Mouse (Mus musculus): ENCODE measurements around the gene Sec1. TPM values are rescaled to one million over a fixed set of nuclear protein-coding genes. Genes with fewer than 3 reads are reported as not detected.
"Not testable (repeated sequence)": the region's sequence is repeated elsewhere in the genome, so short reads cannot be mapped to it uniquely, and the experiment has no call there.

Sec1 gene
- polyA plus RNA-seq, 1 experiment from 2014 or later, result 0.43 TPM

DNA sequence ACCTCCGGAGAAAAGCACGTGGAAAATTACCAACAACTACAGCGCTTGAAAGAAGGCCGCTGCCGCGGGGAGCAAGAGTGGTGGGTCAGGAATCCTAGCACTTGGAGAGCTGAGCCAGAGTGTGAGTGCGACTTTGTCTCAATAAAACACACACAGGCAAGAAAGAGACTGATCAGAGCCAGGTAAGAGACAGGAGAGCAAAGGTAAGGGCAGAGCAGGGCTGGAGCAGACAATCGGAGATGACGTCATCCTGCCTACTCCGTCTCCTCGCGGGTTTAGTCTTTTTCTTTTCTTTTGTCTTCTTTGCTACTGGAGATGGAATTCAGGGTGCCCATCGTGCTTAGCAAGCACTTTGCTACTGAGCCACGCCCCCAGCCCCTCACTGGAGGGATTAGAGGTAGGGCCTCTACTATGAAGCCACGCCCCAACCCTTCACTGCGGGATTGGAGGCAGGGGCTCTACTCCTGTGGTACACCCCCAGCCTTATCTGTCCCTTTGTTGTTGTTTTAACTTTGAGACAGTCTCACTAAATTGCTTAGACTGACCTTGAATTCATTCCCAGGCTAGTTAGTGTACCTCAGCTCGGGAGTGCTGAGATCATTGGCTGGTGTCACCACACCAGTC, 39.7 kb downstream of the Sec1 start:
- H3K4me2 ChIP-seq (ENCODE audit: low read length), result peak overlapping the region; percentile 29
- ATAC-seq, result peak; percentile 61
- no peaks in the 10 kb centered on the region for H3K36me3 ChIP-seq (ENCODE audit: control insufficient read depth, insufficient read depth, low read length)
- 26% methylated on average over 17 of the region's 17 CpGs for WGBS
- no peak overlapping the region for H3K27ac ChIP-seq (ENCODE audit: low read depth, low read length)
- H3K9me3 ChIP-seq (ENCODE audit: control insufficient read depth, low read length), result no peaks in the 10 kb centered on the region
- H3K4me3 ChIP-seq (ENCODE audit: low read length), result no peak overlapping the region
- H3K4me1 ChIP-seq (ENCODE audit: control insufficient read depth, insufficient read depth, low read depth, low read length), result no peaks in the 10 kb centered on the region
- H3K9ac ChIP-seq (ENCODE audit: low read depth, low read length), result no peak overlapping the region
- H3K27me3 ChIP-seq (replicated peaks; ENCODE audit: control insufficient read depth, insufficient read depth, low read length), result no peaks in the 10 kb centered on the region

DNA sequence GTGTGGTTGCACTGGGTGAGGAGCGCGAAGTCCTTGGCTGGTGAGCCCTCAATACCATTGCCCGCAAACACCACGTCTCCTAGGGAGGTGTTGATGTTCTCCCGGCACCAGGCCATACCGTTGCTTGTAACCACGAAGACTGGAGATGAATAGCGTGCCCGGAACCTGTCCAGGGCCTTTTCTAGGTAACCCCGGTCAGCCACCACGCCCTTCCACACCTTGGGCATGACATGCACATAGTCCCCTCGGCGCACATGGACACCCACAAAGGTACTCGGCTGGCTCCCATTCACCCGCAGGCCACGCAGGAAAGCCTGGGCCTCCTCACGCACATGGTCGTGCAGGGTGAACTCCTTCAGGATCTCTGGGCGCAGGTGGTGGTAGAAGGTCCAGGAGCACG, 43.7 kb downstream of the Sec1 start:
- not testable (repeated sequence) for H3K27ac ChIP-seq (ENCODE audit: low read depth, low read length); H3K36me3 ChIP-seq (ENCODE audit: control insufficient read depth, insufficient read depth, low read length); H3K4me1 ChIP-seq (ENCODE audit: control insufficient read depth, insufficient read depth, low read depth, low read length); H3K9me3 ChIP-seq (ENCODE audit: control insufficient read depth, low read length); H3K4me3 ChIP-seq (ENCODE audit: low read length); H3K27me3 ChIP-seq (replicated peaks; ENCODE audit: control insufficient read depth, insufficient read depth, low read length); ATAC-seq; H3K9ac ChIP-seq (ENCODE audit: low read depth, low read length); H3K4me2 ChIP-seq (ENCODE audit: low read length)
- WGBS, result 95% methylated on average over 18 of the region's 20 CpGs

DNA sequence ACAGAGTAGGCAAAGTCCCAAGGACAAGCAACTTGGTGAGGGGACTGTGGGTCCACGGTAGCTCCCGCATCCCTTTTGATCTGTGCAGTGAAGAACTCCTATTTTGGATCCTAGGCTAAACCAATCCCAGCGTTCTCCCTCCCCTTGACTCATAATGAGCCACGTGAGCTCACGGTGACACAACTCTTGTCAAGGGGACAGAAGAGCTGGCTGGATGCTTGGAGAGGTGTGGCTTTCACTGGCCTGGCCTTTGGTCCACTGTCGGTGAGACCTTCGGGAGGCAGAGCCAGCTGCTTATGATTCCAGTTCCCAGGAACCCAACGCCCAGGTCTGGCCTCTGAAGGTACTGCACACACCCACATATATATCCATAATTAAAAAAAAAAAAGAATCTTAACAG, 44.9 kb downstream of the Sec1 start:
- Histone ChIP-seq H3K4me1 (ENCODE audit: control insufficient read depth, insufficient read depth, low read depth, low read length) (no peaks in the 10 kb centered on the region; the same call in 1 of the 2 replicates), H3K9me3 (ENCODE audit: control insufficient read depth, low read length) (no peaks in the 10 kb centered on the region), H3K27me3 (replicated peaks; ENCODE audit: control insufficient read depth, insufficient read depth, low read length) (no peaks in the 10 kb centered on the region), H3K4me3 (ENCODE audit: low read length) (no peak overlapping the region), H3K4me2 (ENCODE audit: low read length) (no peak overlapping the region), H3K27ac (ENCODE audit: low read depth, low read length) (no peak overlapping the region), H3K36me3 (ENCODE audit: control insufficient read depth, insufficient read depth, low read length) (no peaks in the 10 kb centered on the region), H3K9ac (ENCODE audit: low read depth, low read length) (no peak overlapping the region)
- no peak for ATAC-seq
- 87% methylated on average over 8 of the region's 8 CpGs for WGBS

DNA sequence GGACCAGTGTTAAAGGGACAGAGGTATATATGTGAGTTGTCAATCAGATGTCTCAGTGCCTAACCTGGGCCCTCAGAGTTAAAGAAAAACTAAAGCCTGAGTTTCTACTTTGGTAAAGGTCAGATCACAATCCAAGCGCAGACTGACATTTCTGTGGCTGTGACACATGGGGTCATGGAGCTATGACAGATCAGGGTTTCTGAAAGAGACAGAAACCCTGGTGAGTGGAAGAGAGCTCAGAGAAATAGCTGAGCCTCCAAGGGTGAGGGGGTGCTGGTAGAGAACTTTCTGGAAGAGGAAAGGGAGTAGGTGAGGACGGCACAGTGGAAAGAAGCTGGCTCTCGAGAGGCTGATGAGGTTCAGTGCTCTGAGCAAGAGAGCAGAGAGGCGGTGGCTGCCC, 47.5 kb downstream of the Sec1 start:
- 81% methylated on average over 4 of the region's 4 CpGs for WGBS
- peaks cover 8% of the 10 kb centered on the region for H3K4me1 ChIP-seq (ENCODE audit: control insufficient read depth, insufficient read depth, low read depth, low read length)

DNA sequence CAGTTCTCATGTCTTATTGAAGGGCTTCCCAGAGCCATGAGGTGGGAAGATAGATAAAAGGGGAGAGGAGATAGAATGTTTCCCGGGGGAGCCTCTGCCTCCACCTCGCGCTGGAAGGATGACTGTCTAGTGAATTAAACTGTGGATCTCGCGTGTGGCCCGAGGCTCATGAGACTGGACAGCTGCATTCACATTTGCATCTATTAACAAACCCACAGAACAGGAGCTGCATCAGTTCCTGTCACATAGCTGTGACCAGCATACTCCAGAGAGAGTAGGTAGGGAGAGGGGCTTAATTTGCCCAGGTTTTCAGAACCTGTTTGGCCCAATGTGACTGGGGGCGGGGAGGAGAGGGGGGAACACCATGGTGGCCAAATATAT, 48.6 kb downstream of the Sec1 start:
- WGBS, result 60% methylated on average over 7 of the region's 7 CpGs
- no peak overlapping the region for H3K9ac ChIP-seq (ENCODE audit: low read depth, low read length)
- no peak for ATAC-seq
- no peak overlapping the region for H3K4me2 ChIP-seq (ENCODE audit: low read length)
- H3K27ac ChIP-seq (ENCODE audit: low read depth, low read length), result no peak overlapping the region
- H3K36me3 ChIP-seq (ENCODE audit: control insufficient read depth, insufficient read depth, low read length), result no peaks in the 10 kb centered on the region
- H3K9me3 ChIP-seq (ENCODE audit: control insufficient read depth, low read length), result no peaks in the 10 kb centered on the region
- H3K4me3 ChIP-seq (ENCODE audit: low read length), result no peak overlapping the region
- no peaks in the 10 kb centered on the region for H3K27me3 ChIP-seq (replicated peaks; ENCODE audit: control insufficient read depth, insufficient read depth, low read length)
- peaks cover 13% of the 10 kb centered on the region for H3K4me1 ChIP-seq (ENCODE audit: control insufficient read depth, insufficient read depth, low read depth, low read length)

More for the DNA sequence above, 47.5 kb downstream of the Sec1 start:
- H3K36me3 ChIP-seq (ENCODE audit: control insufficient read depth, insufficient read depth, low read length), result no peaks in the 10 kb centered on the region
- no peak overlapping the region for H3K4me3 ChIP-seq (ENCODE audit: low read length)
- H3K9ac ChIP-seq (ENCODE audit: low read depth, low read length), result no peak overlapping the region
- H3K27me3 ChIP-seq (replicated peaks; ENCODE audit: control insufficient read depth, insufficient read depth, low read length), result no peaks in the 10 kb centered on the region
- H3K27ac ChIP-seq (ENCODE audit: low read depth, low read length), result no peak overlapping the region
- H3K9me3 ChIP-seq (ENCODE audit: control insufficient read depth, low read length), result no peaks in the 10 kb centered on the region
- ATAC-seq, result no peak
- no peak overlapping the region for H3K4me2 ChIP-seq (ENCODE audit: low read length)

DNA sequence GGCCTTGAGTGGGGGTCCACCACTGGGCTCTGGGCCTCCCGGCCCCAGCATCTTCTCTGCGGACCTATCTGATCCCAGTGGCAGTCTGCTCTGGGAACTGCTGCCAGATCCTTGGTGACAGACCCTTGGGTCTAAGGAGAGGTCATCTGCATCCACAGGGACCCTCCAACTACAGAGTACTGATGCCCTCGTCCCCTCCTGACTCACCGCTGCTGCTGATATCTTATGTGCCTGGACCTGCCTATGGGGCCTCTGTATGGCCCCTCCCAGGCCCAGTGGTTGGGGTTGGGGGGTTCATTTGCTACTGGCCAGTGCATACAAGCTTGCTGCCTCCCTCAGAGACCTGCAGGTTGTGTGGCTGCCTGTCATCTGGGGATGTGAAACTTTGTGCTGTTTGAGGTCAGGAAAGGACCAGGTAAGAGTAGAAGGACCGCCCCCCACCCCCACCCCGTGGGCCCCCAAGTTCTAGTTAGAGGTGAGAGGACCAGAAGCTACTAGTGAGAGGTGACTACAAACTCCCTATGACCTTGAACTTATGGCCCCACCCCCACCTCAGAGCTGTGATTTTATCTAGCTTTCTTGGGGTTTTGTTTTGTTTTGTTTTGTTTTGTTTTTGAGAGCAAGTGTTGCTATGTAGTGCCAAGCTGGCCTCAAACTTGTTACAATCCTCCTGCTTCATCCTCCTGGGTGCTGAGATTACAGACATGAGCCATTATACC, 49.2 kb downstream of the Sec1 start:
- Histone ChIP-seq H3K27ac (ENCODE audit: low read depth, low read length) (peak overlapping the region; percentile 80), H3K9me3 (ENCODE audit: control insufficient read depth, low read length) (no peaks in the 10 kb centered on the region), H3K4me3 (ENCODE audit: low read length) (peak overlapping the region; percentile 37), H3K27me3 (replicated peaks; ENCODE audit: control insufficient read depth, insufficient read depth, low read length) (no peaks in the 10 kb centered on the region), H3K9ac (ENCODE audit: low read depth, low read length) (peak overlapping the region; percentile 1; the same call in 1 of the 2 replicates), H3K36me3 (ENCODE audit: control insufficient read depth, insufficient read depth, low read length) (no peaks in the 10 kb centered on the region), H3K4me2 (ENCODE audit: low read length) (peak overlapping the region; percentile 77), H3K4me1 (ENCODE audit: control insufficient read depth, insufficient read depth, low read depth, low read length) (peaks cover 13% of the 10 kb centered on the region)
- ATAC-seq, result no peak
- 68% methylated on average over 6 of the region's 6 CpGs for WGBS

DNA sequence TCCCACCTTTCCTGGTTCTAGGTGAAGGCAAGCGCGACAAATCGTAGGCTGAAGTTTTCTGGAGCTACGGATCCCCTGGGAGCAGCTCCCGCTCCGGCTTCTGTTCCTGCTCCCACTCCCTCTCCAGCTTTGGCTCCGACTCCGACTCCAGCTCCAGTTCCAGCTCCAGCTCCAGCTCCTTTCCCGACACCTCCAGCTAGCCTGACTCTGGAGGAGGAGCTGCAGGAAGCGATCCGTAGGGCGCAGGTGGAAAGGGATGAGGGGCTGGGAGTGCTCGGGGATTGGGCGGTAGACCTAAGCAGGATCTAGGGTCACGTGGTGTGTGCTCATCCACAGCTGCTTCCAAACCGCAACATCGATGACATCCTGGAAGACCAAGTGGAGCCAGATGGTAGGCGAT, 50.0 kb downstream of the Sec1 start:
- peak; percentile 6 for ATAC-seq
- Histone ChIP-seq H3K27ac (ENCODE audit: low read depth, low read length) (peak overlapping the region; percentile 80), H3K27me3 (replicated peaks; ENCODE audit: control insufficient read depth, insufficient read depth, low read length) (no peaks in the 10 kb centered on the region), H3K36me3 (ENCODE audit: control insufficient read depth, insufficient read depth, low read length) (no peaks in the 10 kb centered on the region), H3K4me3 (ENCODE audit: low read length) (peak overlapping the region; percentile 37), H3K4me2 (ENCODE audit: low read length) (peak overlapping the region; percentile 77), H3K4me1 (ENCODE audit: control insufficient read depth, insufficient read depth, low read depth, low read length) (peaks cover 13% of the 10 kb centered on the region), H3K9me3 (ENCODE audit: control insufficient read depth, low read length) (no peaks in the 10 kb centered on the region), H3K9ac (ENCODE audit: low read depth, low read length) (peak overlapping the region; percentile 49)
- 2% methylated on average over 18 of the region's 18 CpGs for WGBS

DNA sequence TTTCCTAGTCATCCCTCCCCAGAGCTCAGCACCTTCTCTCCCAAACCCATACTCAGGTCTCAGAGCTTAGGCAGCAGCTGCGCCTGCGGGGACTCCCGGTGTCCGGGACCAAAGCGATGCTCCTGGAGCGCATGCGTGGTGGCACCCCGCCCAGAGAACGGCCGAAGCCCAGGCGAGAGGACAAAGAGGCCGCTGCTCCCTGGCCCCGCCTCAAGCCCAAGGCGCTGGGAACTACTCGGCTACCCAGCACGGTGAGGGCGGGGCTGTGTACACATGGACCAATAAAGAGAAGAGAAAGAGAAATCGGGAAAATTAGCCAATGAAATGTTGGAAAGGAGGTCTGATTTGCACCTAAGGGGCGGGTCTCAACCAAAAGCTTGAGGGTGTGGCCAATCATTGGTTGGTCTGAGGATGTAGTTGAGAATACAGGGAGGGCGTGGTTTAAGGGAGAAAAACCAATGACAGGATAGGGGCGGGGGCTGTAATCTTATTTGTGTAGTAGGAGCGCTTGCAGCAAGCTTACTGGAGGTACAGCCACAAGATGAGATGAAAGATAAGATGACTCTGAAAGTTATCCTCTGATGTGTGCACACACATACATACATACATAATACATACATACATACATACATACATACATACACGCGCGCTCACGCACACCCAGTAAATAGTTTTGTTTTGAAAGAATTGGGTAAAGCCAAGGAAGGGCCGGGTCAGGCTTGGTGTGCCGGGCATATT, 50.6 kb downstream of the Sec1 start:
- Histone ChIP-seq H3K27ac (ENCODE audit: low read depth, low read length) (peak overlapping the region; percentile 80), H3K36me3 (ENCODE audit: control insufficient read depth, insufficient read depth, low read length) (no peaks in the 10 kb centered on the region), H3K9me3 (ENCODE audit: control insufficient read depth, low read length) (no peaks in the 10 kb centered on the region), H3K4me2 (ENCODE audit: low read length) (peak overlapping the region; percentile 77), H3K27me3 (replicated peaks; ENCODE audit: control insufficient read depth, insufficient read depth, low read length) (no peaks in the 10 kb centered on the region), H3K4me3 (ENCODE audit: low read length) (peak overlapping the region; percentile 43), H3K4me1 (ENCODE audit: control insufficient read depth, insufficient read depth, low read depth, low read length) (peaks cover 13% of the 10 kb centered on the region), H3K9ac (ENCODE audit: low read depth, low read length) (peak overlapping the region; percentile 74)
- WGBS, result 2% methylated on average over 28 of the region's 28 CpGs
- ATAC-seq, result peak; percentile 94
